Mouse (Mus musculus) brain, embryonic 14.5 days (tissue): ENCODE data around the gene Atxn10. TPM values are rescaled to one million over a fixed set of nuclear protein-coding genes. Genes with fewer than 3 reads are reported as not detected.

Experiments used
- DNase-seq: peaks from one replicate; pipeline ENCODE4 v3.0.0-alpha.2; 2011; ENCODE audit warnings: low read depth
- CTCF ChIP-seq: fragments of 200-500 bp; IDR thresholded peaks from 2 replicates; pipeline ENCODE4 v1.5.1; 2012; ENCODE audit warnings: inconsistent platforms, mild to moderate bottlenecking, moderate library complexity, borderline replicate concordance; ENCODE audit not compliant: insufficient read depth, insufficient read length; ENCODE audit errors: extremely low read depth
- POLR2A ChIP-seq: fragments of 200-500 bp; IDR thresholded peaks from 2 replicates; pipeline ENCODE4 v1.6.1; 2012; ENCODE audit warnings: mild to moderate bottlenecking, inconsistent platforms, borderline replicate concordance; ENCODE audit not compliant: poor library complexity, insufficient read depth, insufficient read length, severe bottlenecking; ENCODE audit errors: extremely low read depth
- polyA plus RNA-seq: library from polyadenylated mRNA; depleted of rRNA; stranded (reverse); fragments of >200 nt; gene quantifications from 2 replicates; pipeline ENCODE4 v1.2.3, GENCODE M21; 2012

Gene Atxn10
- polyA plus RNA-seq, 1 experiment, result 373 TPM

DNA sequence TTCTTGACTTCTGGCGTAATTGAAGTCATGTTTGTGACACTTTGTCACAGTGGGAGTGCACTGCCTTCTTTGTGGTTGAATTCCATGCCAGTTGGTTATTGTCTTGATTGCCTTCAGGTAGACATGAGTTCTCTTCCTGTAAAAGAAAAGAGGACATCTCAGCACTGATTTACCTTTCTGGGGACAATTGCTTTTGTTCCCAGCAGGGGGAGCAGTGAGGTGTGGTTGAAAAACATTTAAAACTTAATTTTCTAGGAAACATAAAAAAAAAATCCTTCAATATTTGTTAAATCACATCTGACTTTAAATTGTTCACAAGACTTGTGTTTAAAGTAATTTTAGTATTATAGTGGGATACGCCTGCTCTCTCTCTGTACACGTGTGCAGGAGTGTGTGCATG lies 52.7 kb downstream of the Atxn10 start:
- peak; percentile 27 for DNase-seq
- TF ChIP-seq POLR2A (no peak), CTCF (peak; percentile 37; the same call in 1 of the 2 replicates)

DNA sequence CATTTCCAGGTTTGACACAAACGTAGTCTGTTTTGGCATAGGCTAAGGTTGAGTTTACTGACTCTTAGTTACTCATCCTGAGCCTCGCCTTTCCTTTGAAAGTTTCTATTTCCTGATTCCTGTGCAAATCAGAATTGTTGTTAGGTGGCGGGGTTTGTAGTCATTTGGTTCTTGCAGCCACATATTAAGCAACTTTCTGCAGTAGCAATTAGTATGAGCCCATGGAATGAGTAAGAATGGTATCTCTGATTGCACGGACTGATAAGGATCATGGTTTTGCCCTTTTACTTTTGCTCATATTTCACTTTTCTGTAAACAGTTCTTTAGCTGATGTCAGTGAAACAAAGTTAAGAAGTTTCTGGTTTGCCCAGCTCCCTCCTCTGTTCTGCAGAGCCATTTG lies 53.9 kb downstream of the Atxn10 start:
- DNase-seq, result no peak
- no peak for TF ChIP-seq CTCF

DNA sequence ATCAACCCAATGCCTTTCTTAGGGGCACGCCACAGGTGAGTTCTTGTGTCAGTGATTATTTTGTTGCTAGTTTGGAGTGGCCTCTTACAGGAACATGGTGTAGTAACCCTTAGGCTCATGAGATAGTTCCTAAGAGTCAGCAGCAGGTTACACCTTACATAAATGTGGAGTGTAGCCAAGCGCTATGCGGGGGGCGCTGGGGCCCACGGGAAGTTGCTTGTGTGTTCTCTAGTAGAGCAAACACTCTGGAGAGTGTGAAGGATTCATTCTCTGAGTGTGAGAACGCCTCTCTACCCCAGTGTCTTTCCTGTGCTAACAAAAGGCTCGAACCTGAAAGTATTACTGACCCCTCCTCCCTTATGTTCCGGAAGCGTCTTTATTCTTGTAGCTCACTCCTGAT lies 59.3 kb downstream of the Atxn10 start:
- no peak for TF ChIP-seq CTCF
- TF ChIP-seq POLR2A, result no peak
- no peak for DNase-seq

DNA sequence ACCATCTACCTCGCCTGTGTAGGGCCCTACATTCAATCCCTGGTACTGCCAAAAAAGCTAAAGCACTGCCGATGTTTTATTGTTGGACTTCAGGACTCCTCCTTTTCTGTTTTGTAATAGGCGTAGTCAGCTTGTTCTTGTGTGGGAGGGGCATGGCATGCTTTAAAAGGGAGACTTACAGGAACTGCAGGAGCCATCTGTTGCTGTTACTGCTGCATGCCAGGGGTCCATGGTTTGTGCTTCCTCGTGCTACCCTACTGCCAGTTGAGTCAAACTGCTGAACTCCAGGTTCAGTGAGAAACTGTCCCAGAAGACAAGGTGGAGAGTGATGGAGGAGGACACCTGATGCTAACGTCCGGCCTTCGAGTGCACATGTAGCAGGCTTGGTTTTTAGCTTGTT lies 65.9 kb downstream of the Atxn10 start:
- peak; percentile 78 for DNase-seq
- no peak for TF ChIP-seq CTCF
- TF ChIP-seq POLR2A, result no peak

DNA sequence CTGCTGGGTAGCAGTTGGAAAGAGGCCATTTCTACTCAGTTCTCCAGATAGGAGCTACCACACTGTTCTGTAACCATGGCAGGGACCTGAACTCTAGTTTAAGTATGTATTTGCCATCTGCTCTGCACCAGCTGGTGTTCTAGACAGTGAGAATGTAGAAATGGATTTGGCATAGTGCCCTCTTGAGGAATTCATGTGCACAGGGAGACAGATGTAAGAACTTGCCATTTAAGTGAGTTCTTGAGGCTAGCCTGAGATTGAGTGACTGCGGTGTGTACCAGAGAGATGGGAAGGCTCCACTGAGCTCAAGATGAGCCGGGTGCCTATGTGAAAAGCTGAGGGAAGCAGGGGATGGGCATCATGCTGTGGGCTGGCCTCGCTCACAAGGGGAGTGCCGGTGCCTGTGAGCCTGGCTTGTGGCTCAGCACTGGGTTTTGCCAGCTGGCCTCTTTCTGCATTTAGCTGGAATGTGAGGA lies 67.2 kb downstream of the Atxn10 start:
- TF ChIP-seq POLR2A, result no peak
- TF ChIP-seq CTCF, result no peak
- peak; percentile 97 for DNase-seq

DNA sequence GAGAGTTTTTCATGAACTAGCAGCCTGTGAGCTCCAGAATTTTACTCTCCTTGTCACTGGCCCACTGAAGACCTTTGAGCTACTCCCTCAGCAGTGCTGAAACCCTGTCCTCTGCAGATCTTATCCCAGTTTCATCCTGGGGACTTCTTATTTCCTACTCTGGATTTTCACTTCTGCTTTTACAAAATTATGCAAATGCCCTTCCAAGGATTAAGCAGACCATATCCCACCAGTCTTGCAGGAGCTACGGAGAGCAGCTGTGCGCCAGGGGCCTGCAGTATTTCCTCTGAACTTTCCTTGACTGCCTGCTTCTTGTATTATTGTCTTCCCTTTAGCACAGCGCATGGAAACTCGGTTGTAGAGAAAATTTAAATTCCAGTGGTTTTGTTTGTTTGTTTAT lies 68.7 kb downstream of the Atxn10 start:
- TF ChIP-seq CTCF (no peak), POLR2A (no peak)

DNA sequence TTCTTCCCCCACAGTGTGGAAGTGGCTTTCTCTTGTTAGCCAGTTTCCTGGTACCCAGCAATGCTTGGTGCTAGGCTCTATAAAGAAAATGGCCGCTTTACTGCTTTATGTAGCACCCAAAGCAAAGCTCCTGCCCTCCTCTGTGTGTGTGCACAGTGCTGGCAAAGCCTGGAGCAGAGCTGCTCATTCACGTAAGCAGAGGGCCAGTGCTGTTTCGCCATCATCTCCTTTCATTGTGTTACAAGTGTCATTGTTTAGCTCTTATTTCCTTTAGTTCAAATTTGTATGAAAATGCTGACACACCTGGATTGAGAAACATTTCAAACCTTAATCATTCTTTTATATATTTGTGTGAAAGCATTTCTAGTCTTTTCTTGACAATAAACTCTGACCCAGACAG lies 69.5 kb downstream of the Atxn10 start:
- TF ChIP-seq CTCF (no peak), POLR2A (no peak)
- no peak for DNase-seq

More for the DNA sequence above, 68.7 kb downstream of the Atxn10 start:
- DNase-seq, result no peak

DNA sequence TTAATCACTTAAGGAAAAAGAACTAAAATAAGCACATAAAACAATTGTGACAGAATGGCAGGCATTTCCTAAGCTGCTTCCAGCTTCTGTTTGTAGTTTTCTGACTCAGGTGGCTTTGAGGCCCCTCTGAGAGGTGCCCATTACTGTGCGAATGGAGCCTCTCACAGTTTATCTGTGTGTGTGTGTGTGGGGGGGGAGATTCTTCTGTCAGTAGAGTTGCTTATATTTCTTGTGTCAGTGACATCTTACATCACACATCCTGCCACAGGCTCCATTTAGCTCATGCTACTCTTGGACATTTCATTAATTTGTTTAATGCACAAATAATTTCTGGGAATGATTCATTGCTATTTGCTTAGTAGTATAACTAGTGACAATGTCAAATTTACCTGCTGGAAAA lies 70.8 kb downstream of the Atxn10 start:
- TF ChIP-seq POLR2A (no peak), CTCF (no peak)
- DNase-seq, result no peak

DNA sequence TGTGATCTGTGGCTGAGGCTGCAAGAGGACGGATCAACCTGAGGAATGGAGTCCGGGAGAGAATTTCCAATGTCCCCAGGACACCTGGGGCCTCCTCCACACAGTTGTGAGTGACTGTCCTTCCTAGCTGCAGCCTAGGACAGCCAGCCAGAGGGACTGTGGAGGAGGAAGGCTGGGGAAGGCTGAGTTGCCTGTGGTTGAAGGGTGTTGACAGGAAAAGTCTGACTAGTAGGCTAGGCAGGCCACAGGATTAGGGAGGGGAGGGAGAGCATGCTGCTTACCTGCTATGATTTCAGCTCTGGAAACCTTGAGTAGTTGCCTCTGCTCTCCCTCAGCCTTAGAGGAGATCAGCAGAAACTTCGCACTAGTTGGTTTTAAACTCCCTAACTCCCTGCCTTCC lies 71.3 kb downstream of the Atxn10 start:
- TF ChIP-seq POLR2A (no peak), CTCF (no peak)
- no peak for DNase-seq

DNA sequence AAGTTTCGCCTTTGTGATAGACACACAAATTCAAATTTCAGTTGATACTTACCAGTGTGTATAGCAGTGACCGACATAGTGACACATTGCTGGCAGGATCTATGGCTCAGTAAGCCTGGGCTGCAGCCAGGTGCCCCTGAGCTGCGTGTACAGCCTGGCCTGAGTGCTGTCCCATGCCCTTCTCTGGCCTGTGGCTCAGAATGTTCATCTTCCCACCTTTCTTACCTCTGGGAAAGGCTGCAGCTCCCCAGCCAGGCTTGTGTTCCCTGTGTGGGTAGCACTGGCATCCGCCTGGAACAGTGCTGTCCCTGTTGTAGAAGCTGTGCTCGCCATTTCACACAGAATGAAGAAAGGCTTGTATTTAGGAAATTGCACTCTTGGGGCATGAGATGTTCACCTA lies 72.7 kb downstream of the Atxn10 start:
- no peak for DNase-seq
- TF ChIP-seq POLR2A (no peak), CTCF (no peak)

DNA sequence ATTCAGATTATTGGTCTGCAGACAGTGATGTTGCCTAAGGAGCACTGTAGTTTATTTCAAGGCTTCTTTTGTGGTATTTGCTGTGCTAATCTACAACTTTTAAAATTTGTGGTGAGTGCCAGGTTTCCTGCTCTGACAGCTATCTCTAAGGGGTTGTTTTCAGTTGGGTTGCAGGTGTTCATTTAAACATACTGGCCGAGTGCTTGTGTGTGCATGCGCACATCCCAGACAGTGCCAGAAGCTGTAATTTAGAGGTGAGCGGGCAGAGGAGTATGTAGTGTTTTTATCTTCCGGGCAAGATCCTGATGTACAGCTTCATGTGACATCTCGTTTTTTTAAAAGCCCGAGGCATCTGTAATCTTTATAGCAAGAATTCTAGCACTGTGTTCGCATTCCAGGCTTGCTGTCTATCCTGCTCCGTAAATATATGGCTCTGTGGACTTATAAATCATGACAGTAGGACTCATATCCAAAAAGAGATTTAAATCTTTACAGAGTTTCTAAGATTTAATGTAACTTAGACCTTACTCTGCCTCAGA lies 73.3 kb downstream of the Atxn10 start:
- no peak for DNase-seq
- no peak for TF ChIP-seq POLR2A
- TF ChIP-seq CTCF, result no peak

DNA sequence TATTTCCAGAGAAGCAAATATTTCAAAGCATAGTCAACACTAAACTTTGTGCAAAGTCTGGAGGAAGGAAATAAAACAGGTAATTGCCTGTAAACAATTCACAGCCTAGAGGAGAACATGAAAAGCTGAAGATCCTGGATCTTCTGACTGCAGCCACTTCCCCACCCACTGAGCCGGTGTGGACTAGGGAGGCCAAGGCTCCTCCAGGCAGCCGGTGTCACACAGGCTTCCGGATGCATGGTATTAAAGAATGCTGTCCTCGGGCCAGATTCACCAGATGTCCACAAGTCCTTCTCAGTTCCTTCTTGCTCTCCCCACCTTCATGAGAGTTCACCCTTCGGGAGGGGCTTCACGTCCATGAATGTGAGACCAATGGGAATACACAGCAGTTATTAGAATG lies 73.8 kb downstream of the Atxn10 start:
- DNase-seq, result no peak
- TF ChIP-seq POLR2A (no peak), CTCF (no peak)
